Mouse (Mus musculus) kidney, postnatal 4 days (tissue): ENCODE data around the gene Etd.
"Not testable (repeated sequence)": the region's sequence is repeated elsewhere in the genome, so short reads cannot be mapped to it uniquely, and the experiment has no call there.

ENCODE experiments used
- DNase-seq, 2 experiments: peaks; one replicate each; pipeline ENCODE4 v3.0.0; 2021; ENCODE audit warnings: mixed read lengths in 2 of 2

The Etd gene

DNA sequence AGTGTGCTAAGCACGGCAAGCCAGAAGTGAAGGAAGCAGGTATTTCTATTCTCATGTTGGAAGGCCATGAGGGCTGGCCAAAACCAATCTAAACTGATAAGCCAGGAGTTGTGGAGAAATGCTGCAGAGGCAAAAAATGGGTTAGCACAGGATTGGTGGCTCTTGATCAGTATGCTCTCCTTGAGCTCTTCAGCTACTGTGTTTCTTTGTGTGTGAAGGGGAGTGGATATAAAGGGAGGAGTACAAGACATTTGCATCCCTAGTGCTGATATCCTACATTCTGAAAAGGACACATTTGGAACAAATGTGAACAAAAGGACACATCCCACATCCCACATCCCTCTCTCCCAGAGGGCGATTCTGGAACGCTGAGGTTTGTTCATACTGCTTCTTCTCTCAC, at the start of gene Etd:
TSS of gene Etd (plus strand) at position 301 of the 400 bp plus-strand sequence.
- no peak for DNase-seq

DNA sequence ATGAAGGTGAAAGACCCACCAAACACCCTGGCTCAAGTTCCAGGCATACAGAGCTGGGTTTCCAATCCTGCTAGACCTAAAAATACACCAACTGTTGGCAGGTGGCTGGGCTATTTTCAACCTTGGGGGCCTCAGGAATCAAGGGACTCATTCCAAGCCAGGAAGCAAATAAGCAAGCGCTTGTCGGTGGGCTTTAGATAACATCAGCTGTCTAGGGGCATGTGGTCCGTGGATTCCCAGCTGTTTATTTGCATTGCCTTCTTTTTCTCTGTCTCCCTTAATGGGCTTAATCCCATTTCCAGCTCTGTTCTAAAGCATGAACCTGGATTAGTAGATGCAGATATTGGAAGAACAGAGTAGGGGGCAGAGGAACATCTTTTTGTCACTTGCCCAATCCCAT, 48.4 kb upstream of the Etd start:
- DNase-seq = no peak

DNA sequence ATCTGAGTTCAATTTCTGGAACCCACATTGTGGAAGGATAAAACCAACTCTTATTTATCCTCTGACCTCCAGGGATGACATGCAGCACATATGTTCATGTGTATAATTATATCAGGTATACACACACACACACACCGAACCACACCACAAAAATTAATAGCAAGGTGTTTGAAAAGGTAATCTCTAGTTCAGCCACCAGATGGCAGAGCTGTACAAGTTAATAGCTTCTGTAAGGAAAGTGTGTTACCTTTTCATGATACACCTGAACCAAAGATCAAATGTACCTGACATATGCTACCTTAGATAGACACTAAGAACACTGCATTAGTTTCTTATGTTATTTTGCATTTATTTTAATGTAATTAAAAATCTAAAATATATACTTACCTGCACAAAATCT, 1.8 kb upstream of the Etd start:
- DNase-seq = peak in 1 of 2 experiments; percentile 2

DNA sequence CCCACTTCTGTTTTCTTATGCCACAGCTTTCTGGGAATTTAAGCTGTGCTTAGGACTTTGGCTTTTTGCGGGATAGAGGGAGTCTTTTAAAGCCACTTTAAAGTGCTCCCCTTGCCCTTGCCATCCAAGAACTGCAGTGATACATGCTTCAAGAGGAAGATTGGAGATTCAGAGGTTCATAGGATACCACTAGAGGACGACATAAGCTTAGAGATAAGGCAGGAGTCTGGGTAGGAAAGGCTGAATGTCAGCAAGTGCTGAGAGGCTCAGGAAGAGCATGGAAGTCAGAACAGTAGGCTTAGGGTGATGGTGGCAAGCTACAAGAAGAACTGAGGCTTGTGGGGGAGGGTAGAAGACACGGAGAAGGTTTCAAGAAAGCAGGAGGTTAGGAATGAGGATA, 24.9 kb downstream of the Etd start:
- no peak for DNase-seq

DNA sequence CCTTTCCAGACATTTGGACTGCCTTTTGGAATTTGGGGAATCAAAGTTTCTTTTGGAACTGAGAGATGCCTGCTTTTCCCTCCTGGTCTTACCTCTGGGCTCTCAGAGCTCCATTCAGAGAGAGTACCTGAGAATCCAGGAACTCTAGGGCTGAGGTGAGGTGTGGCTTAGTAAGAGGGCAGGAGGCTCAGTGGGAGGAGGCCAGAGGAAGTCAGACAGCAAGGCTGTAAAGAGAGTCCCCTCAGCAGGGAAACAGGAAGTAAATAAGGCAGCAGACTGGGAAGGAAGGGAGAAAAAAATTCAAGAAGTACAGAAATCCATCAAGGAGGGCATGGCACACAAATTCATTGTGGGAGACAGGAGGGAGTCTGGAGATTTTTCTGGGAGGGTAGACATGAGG, 29.5 kb downstream of the Etd start:
- DNase-seq = not testable (repeated sequence)
